Mouse (Mus musculus) myocyte (in vitro differentiated cells): ENCODE results near the gene 1810009A15Rik. TPM values are rescaled to one million over a fixed set of nuclear protein-coding genes. Genes with fewer than 3 reads are reported as not detected.
"Not testable (repeated sequence)": the region's sequence is repeated elsewhere in the genome, so short reads cannot be mapped to it uniquely, and the experiment has no call there.

Experiments
- H3K27me3 ChIP-seq: one replicate; pipeline ENCODE4 v1.6.1; 2011; ENCODE audit not compliant: control insufficient read depth, insufficient read depth, insufficient read length
- H3K36me3 ChIP-seq: one replicate; pipeline ENCODE4 v1.6.1; 2011; ENCODE audit not compliant: control insufficient read depth, insufficient read depth
- H3K4me2 ChIP-seq: one replicate; pipeline ENCODE4 v1.6.1; 2011; ENCODE audit warnings: low read depth, control low read depth
- H3K4me3 ChIP-seq: one replicate; pipeline ENCODE4 v1.5.1; 2011; ENCODE audit warnings: mild to moderate bottlenecking, control low read depth, moderate library complexity
- H3K79me2 ChIP-seq: one replicate; pipeline ENCODE4 v1.6.1; 2011; ENCODE audit not compliant: control insufficient read depth, insufficient read depth
- H3ac ChIP-seq: one replicate; pipeline ENCODE4 v1.6.1; 2011; ENCODE audit not compliant: control insufficient read depth, insufficient read length
- CEBPB ChIP-seq: IDR thresholded peaks from 2 replicates; pipeline ENCODE4 v1.6.1; 2011; ENCODE audit warnings: mild to moderate bottlenecking, moderate library complexity; ENCODE audit not compliant: poor library complexity, insufficient read depth, severe bottlenecking
- E2F4 ChIP-seq: IDR thresholded peaks from one replicate; pipeline ENCODE4 v1.6.1; 2011; ENCODE audit warnings: mild to moderate bottlenecking, control low read depth, moderate library complexity; ENCODE audit not compliant: insufficient read depth
- MAX ChIP-seq: IDR thresholded peaks from one replicate; pipeline ENCODE4 v1.6.1; 2011; ENCODE audit warnings: low read depth, mild to moderate bottlenecking, control low read depth
- MYOD1 ChIP-seq, 3 experiments: IDR thresholded peaks; one replicate each; pipeline ENCODE4 v1.6.1; 2011; ENCODE audit warnings: control low read depth in 2 of 3, low read depth in 2 of 3, mild to moderate bottlenecking in 2 of 3, moderate library complexity in 1 of 3; ENCODE audit not compliant: insufficient read length in 2 of 3, control insufficient read depth in 1 of 3
- MYOG ChIP-seq, 3 experiments: IDR thresholded peaks; one replicate each; pipeline ENCODE4 v1.6.1; 2011; ENCODE audit warnings: control low read depth in 2 of 3, low read depth in 2 of 3, mild to moderate bottlenecking in 2 of 3; ENCODE audit not compliant: insufficient read length in 2 of 3, control insufficient read depth in 1 of 3, insufficient read depth in 1 of 3
- POLR2A ChIP-seq: IDR thresholded peaks from one replicate; pipeline ENCODE4 v1.6.1; 2011; ENCODE audit warnings: low read depth, mild to moderate bottlenecking, control low read depth, moderate library complexity; ENCODE audit not compliant: insufficient read length
- POLR2AphosphoS2 ChIP-seq: IDR thresholded peaks from one replicate; pipeline ENCODE4 v1.6.1; 2011; ENCODE audit warnings: low read depth, control low read depth; ENCODE audit not compliant: insufficient read length
- REST ChIP-seq: IDR thresholded peaks from one replicate; pipeline ENCODE4 v1.6.1; 2011; ENCODE audit warnings: mild to moderate bottlenecking, control low read depth, moderate library complexity; ENCODE audit not compliant: insufficient read depth, insufficient read length
- SRF ChIP-seq: IDR thresholded peaks from one replicate; pipeline ENCODE4 v1.6.1; 2011; ENCODE audit warnings: low read depth; ENCODE audit not compliant: control insufficient read depth, insufficient read length
- TCF12 ChIP-seq: IDR thresholded peaks from one replicate; pipeline ENCODE4 v1.6.1; 2011; ENCODE audit warnings: mild to moderate bottlenecking, control low read depth; ENCODE audit not compliant: poor library complexity, insufficient read depth, severe bottlenecking
- TCF3 ChIP-seq: IDR thresholded peaks from one replicate; pipeline ENCODE4 v1.6.1; 2011; ENCODE audit warnings: low read depth, control low read depth; ENCODE audit not compliant: insufficient read length
- USF1 ChIP-seq: IDR thresholded peaks from one replicate; pipeline ENCODE4 v1.6.1; 2011; ENCODE audit warnings: low read depth, mild to moderate bottlenecking, control low read depth, moderate library complexity
- polyA plus RNA-seq: library from polyadenylated mRNA; unstranded; fragments of >200 nt; fragmentation: generic; extraction: Trizol; gene quantifications from one replicate; pipeline ENCODE4 v1.2.1, GENCODE M21; 2012; ENCODE audit warnings: missing spikeins

The 1810009A15Rik gene
- polyA plus RNA-seq, 1 experiment: 73.1 TPM

- H3K36me3 ChIP-seq: no peaks in the 10 kb centered on the region
- peaks cover 47% of the 10 kb centered on the region for H3K79me2 ChIP-seq
- TF ChIP-seq SRF: peak; percentile 35
- TF ChIP-seq POLR2AphosphoS2: peak; percentile 96
- TF ChIP-seq CEBPB: no peak
- peak; percentile 91 for TF ChIP-seq POLR2A
- H3K4me2 ChIP-seq: peak within 1 kb of the TSS; percentile 96
- no peaks in the 10 kb centered on the region for H3K27me3 ChIP-seq
- peak within 1 kb of the TSS; percentile 35 for H3ac ChIP-seq
- H3K4me3 ChIP-seq: peak within 1 kb of the TSS; percentile 67
Observed at GRCm38 (mm10) chr19:8892829-8893766, 4.4 kb downstream of the 1810009A15Rik start, which contains the start of gene Ints5. TSS of gene Ints5 (plus strand) at chr19:8893005.

GRCm38 (mm10) chr19:8895397-8895960 lies 6.8 kb downstream of the 1810009A15Rik start:
- Histone ChIP-seq H3ac (no peak overlapping the region), H3K79me2 (peaks cover 54% of the 10 kb centered on the region), H3K36me3 (no peaks in the 10 kb centered on the region), H3K4me3 (no peak overlapping the region), H3K27me3 (no peaks in the 10 kb centered on the region), H3K4me2 (no peak overlapping the region)
- no peak for TF ChIP-seq POLR2AphosphoS2
- no peak for TF ChIP-seq SRF
- no peak for TF ChIP-seq CEBPB
- no peak for TF ChIP-seq TCF12
- TF ChIP-seq MYOD1 (IDR thresholded peaks at IDR 0.05; ENCODE audit: control insufficient read depth in 1 of 3, insufficient read length in 2 of 3, low read depth in 2 of 3): no peak
- TF ChIP-seq MYOG (IDR thresholded peaks at IDR 0.05; ENCODE audit: control insufficient read depth in 1 of 3, insufficient read depth in 1 of 3, insufficient read length in 2 of 3, low read depth in 2 of 3): no peak
- no peak for TF ChIP-seq USF1
- TF ChIP-seq TCF3: no peak
- TF ChIP-seq MAX: no peak
- TF ChIP-seq POLR2A: no peak
- no peak for TF ChIP-seq REST
- no peak for TF ChIP-seq E2F4

- not testable (repeated sequence) for H3ac ChIP-seq, H3K4me3 ChIP-seq, H3K27me3 ChIP-seq, H3K36me3 ChIP-seq, H3K4me2 ChIP-seq
- peaks cover 58% of the 10 kb centered on the region for H3K79me2 ChIP-seq
Observed at GRCm38 (mm10) chr19:8896231-8896630, 7.6 kb downstream of the 1810009A15Rik start.

GRCm38 (mm10) chr19:8897211-8897864 lies 8.7 kb downstream of the 1810009A15Rik start:
- Histone ChIP-seq H3K79me2 (peaks cover 69% of the 10 kb centered on the region), H3ac (peak overlapping the region; percentile 10), H3K4me2 (peak overlapping the region; percentile 100), H3K4me3 (peak overlapping the region; percentile 86)
- not testable (repeated sequence) for H3K27me3 ChIP-seq, H3K36me3 ChIP-seq

GRCm38 (mm10) chr19:8897865-8898495 lies 9.3 kb downstream of the 1810009A15Rik start, which contains the start of gene Ganab:
TSS of gene Ganab (plus strand) at chr19:8898071.
- H3K36me3 ChIP-seq: peaks cover 11% of the 10 kb centered on the region
- no peaks in the 10 kb centered on the region for H3K27me3 ChIP-seq
- peak within 1 kb of the TSS; percentile 86 for H3K4me3 ChIP-seq
- TF ChIP-seq POLR2AphosphoS2 (peak; percentile 100), USF1 (no peak), SRF (no peak), TCF3 (no peak), TCF12 (no peak), MYOD1 (IDR thresholded peaks at IDR 0.05; ENCODE audit: control insufficient read depth in 1 of 3, insufficient read length in 2 of 3, low read depth in 2 of 3) (no peak), POLR2A (peak; percentile 93), CEBPB (no peak), E2F4 (no peak), MYOG (IDR thresholded peaks at IDR 0.05; ENCODE audit: control insufficient read depth in 1 of 3, insufficient read depth in 1 of 3, insufficient read length in 2 of 3, low read depth in 2 of 3) (no peak), REST (peak; percentile 53), MAX (no peak)
- peak within 1 kb of the TSS; percentile 100 for H3K4me2 ChIP-seq
- peak within 1 kb of the TSS; percentile 10 for H3ac ChIP-seq
- H3K79me2 ChIP-seq: peaks cover 70% of the 10 kb centered on the region
